Mouse (Mus musculus) T-helper 1 cell (primary cell): ENCODE data around the gene Meiob.

Experiments used
- in situ Hi-C: fragments of 300-600 bp; cut with MboI, MseI; formaldehyde crosslinking; loops from one replicate; pipeline ENCODE4 v1.15.1; 2025; ENCODE audit warnings: high pct_unique_total_duplicates

Gene Meiob

DNA sequence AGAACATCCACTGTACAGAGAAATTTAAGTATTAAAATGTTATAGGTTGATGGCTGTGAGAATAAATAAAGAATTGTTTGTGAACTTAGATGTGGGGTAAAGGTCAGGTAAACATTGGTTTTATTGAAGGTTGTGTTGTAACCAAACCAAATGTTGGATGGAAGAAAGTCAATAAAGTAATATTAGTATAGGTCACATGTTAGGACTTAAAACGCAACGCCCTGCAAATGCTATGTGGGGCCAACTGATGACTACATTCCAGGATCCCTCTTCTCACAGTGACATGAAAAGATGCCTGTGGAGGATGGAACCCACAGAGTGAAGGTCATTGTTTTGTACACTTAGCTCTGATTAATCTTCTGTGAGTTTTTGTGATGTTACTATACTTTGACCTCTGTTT is 15.4 kb downstream of the Meiob start:
- in situ Hi-C loops: no loop called here

DNA sequence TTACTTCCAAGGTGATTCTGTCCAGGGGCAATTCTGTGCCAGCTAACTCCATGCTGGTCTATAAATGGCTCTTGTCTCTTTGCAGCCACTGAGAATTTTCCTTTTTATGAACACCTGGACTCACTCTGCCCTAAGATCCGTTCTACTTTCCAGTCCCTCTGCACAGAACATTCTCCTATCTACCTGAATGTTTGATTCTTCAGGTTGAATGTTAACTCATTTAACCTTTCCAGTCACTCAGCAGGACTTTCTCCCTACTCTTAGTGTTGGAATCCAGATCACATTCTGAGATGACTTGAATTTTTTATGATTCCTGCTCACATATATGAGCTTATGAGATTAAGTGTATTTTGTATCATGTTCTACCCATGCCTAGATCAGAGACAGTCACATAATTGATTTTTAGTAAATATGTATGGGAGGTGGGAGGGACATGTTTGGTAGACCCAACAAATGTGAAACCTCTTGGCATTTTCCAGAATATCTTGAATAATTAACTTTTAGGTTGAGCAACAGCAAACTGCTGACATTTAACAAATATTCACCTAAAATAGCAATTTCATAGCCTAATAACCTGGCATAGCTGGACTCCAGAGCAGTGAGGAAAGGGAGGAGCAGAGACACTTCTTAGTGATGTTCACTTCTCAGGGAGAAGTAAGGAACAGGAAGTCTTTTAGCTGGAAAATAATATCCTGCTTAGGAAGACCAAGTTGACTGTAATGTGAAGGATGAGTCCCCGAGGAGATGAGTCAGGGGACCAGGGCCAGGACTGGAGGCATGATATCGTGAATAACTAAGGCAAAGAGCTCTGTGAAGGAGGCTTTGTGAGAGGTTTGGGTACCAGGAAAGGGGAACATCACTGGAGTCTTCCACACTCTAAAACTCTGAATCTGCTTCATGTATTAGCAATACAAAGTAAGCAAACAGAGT is 17.5 kb downstream of the Meiob start:
- in situ Hi-C loops: no loop called here

DNA sequence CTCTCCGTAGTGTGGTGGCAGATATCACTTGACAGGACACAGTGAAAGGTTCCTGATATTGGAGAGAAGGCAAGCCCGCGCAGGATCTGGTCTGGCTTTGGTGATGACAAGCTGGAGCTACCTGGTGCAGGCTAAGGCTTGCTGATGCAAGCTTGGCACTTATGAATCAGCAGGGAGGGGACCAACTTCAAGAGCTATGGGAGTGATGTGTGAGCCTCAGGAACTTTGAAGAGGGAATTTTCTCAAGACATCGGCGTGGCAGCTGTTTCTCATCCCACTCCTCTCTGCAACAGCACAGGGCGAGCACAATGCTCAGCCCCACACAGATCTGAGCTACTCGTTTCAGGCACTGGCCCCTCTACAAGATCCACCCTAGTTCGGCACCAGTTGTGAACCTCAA is 35.8 kb downstream of the Meiob start, which contains the start of gene Hagh:
TSS of gene Hagh (plus strand) at position 302 of the 400 bp plus-strand sequence.
- in situ Hi-C loops: no loop called here

DNA sequence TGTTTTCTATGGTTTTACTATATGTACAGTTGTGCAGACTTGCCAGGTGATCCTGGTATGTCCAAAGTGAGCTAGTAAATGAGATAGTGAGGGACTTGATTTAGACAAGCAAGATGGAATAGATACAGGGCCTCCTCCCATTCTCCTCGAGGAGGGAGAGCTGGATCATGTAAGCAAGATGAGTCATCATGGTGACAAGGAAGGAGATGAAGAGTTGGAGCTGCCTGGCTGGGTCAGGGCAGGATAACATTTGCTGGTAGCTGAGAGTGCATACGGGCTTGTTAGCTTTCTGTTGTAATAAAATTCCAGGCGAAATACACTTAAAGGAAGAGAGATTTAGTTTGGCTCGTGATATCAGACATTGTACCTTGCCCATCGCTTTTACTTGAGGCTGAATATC is 36.3 kb downstream of the Meiob start:
- in situ Hi-C loops: no loop called here

DNA sequence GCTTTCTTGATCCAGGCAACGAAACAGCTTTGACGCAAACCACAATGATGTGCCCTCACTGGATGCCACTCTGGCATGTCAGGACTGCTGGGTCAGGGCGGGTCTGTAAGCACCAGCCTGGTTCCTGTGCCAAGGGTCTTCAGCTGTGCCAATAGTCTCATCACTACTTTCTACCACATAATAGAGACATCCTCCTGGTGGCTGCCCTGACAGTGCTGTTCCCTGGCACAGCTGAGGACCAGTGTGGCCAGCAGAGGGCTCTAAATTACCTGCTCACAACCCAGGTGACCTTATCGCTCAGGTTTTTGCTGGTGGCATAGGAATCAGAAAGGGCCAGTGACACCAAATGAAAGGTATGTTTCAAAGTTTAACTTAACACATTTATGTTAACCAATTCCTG is 37.0 kb downstream of the Meiob start:
- in situ Hi-C loops: no loop called here

DNA sequence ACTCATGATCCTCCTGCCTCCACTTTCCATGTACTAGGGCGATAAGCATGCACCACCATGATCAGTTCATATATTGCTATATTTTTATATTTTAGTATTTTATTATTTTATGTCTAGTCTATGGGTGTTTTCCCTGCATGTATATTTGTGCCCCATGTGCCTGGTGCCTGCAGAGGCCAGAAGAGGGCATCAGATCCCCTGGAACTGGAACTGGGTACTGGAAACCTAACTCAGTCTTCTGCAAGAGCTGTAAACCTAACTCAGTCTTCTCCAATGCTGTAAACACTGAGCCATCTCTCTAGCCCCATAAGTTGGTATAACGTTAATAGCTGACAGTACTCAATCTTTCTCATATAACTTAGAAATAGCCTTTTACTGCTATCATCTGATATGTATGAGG is 38.5 kb downstream of the Meiob start:
- in situ Hi-C loops: no loop called here

DNA sequence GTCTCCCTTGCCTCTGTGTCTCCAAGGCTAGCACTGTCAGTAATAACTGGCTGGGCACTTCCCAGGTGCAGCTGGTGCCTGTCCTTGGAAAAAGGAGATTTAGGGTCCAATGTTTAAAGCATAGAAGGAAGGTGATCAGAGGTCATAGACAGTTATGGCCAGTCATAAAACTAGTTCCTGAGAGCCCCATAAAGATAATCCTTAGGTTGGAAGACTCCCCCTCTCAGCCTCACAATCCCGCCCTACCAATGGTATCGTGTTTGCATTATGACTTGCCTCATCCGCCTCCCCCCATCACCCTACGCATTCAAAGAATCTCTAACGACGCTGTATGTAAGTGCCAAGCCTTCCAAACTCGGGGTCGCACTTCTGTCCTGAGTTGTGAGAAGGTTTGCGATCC is 40.4 kb downstream of the Meiob start:
- in situ Hi-C loops: no loop called here

DNA sequence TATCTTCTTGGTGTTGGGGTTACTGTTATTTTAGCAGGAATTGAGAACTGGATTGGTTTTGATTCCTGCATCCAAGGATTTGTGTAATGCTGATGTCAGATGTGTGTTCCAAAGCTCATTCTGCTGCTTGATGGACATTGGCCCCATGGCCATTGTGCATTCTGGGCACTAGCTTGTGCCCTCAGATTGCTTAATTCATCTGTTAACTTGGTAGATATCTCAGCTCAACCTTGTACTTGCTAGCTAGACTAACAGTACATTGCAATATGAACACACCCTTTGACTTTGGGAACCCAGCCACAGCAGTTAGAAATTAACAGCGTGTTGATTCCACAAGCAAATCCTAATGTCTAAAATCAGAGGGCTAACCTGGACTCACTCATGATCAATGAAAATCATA is 43.3 kb downstream of the Meiob start:
- in situ Hi-C loops: loop anchor here (5.0 kb wide), 1 partner anchor 40 kb away; the partner anchor contains the start of genes Nubp2 and Spsb3

DNA sequence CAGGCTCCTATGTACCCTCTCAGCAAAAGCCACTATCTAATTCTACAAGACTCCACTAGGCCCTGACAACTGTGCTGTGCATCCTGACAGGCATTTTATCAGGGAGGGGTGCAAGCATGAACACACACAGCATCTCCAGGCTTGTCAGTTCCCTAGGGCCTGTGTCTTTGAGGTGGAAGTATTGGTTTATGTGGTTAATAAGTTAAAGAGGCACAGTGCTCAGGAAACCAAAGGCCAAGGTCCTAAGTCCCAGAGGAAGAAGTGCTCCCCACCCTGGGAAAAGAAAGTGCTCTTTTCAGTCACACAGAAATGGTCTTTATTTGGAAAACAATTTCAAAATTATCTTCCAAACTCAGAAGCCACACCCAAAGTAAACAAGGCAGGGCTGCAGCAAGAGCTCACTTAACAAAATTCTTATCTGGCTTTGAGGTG is 44.5 kb downstream of the Meiob start:
- in situ Hi-C loops: loop anchor here (5.0 kb wide), 1 partner anchor 39 kb away; the partner anchor contains the start of genes Nubp2 and Spsb3

DNA sequence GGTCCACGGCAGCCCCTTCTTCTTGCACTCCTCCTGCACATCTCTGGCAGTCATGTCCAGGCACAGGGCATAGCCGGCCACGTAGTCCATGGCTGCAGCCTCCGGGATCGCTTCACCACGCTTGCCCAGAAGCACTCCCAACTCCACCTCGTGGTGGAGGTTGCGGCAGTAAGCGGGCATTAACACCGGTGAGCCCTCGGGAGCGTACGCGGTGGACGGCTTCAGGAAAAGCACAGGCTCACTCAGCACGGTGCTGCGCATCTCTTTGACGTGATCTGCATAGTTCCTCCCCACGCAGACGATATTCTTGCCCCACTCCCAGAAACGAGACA is 45.6 kb downstream of the Meiob start:
- in situ Hi-C loops: loop anchor here (5.0 kb wide), 1 partner anchor 38 kb away; the partner anchor contains the start of genes Nubp2 and Spsb3

DNA sequence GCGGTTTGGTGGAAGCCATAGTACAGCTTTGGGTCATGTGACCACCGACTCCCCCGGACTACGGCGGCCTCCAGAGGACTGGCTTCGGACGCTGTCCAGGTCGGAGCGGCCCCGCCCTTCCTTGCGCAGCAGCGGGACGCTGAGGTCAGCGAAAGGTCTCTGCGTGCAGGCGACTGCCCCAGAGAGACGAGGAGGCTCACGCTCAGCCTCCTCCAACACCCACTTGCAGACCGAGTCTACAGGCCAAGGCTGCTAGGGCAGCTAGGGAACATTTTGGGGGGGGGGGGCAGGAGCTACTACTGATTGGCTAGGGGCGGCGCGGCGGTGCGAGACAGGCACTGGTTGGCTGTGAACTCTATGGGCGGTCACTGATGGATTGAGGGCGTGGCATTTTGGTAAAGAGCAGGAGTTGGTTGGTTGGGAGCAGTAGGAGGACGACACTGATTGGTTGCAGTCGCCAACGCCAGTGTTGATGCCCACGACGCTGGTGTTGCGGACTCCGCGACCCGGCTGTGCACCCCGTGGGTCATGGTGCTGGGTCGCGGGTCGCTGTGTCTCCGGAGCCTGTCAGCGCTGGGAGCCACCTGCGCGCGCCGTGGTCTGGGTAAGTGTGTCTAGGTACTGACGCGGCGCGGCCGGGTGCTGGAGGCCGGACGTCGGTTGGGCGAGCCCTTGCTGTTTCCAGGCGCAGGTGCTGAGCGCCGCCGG is 46.1 kb downstream of the Meiob start, which contains the start of gene Fahd1:
TSS of gene Fahd1 (minus strand) at position 300 of the 708 bp plus-strand sequence.
- in situ Hi-C loops: no loop called here

DNA sequence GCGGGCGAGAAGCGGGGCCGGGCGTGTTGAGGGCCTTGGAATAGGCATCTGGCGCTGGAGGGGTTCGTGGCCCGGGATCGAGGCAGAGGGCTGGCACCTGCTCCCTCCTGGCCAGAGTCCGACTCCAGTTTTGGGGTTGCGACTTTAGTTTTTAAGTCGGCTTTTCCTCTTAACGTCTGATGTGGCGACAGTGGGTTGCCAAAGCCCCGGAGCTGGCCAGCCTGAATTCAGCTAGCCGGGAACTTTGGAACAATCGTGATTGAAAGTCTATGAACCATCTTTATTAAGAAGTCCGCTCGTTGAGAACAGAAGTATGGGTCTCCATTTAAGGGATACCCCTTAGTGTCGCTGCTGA is 46.7 kb downstream of the Meiob start:
- in situ Hi-C loops: no loop called here

DNA sequence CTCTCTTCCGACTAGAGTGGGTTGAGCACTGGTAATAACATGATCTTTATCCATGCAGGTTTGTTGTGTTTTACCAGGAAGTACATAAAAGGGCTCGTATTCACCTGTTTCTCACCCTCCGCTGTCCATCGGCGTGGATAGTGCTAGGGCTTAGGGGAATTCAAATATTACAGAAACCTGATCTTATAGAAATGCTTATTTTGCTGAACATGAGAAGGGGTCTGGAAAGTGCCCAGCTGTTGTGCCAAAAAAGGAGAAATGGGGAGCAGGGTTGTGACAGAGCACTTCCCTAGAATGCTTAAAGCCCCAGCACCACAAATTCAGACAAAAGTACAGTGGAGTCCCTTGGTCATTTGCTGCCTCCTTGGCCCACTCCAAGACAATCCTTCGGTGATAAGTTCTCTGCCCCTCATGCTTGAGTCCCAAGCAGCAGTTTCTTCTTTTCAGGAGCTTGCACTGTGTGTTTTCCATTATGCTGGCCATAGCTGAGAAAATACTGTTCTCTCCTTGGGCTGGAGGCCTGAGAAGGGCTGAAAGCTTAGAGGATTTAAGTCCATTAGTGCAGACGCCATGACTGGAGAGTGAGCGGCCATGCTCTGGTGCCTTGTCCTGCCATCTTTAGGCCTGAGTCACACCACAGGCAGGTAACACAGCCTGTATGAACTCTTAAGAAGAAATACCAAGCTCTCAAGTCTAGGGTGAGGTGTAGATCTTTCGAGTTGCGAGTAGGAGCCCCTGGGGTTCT is 47.5 kb downstream of the Meiob start:
- in situ Hi-C loops: no loop called here

DNA sequence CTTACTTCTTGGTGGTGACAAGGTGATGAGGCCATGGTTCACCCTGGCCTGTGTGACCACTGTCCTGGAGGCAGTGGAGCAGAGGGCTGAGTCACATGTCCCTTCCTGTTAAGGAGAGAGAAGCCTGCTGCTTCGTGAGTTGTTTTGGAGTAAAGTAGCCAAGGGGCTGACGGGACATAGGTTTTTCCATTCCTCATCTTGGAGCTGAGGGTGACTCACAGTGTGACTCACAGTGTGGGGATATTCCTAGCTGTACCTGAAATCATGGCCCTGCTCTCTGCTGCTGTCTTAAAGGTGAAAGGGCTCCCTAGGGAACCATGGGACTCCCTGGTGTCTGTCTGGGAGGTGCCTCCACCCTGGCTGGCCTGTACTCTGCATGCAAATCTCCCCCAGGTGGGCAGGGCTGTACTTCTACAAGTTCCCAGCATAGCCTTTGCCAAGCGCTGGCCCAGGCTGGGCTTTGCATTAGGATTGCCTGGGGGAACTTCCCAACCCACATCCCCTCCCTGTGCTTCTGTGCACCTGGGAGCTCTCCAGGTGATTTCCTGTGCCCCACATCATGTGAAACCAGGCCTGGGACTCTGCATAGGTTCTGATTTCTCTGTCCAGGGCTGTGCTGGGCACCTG is 51.9 kb downstream of the Meiob start:
- in situ Hi-C loops: no loop called here

DNA sequence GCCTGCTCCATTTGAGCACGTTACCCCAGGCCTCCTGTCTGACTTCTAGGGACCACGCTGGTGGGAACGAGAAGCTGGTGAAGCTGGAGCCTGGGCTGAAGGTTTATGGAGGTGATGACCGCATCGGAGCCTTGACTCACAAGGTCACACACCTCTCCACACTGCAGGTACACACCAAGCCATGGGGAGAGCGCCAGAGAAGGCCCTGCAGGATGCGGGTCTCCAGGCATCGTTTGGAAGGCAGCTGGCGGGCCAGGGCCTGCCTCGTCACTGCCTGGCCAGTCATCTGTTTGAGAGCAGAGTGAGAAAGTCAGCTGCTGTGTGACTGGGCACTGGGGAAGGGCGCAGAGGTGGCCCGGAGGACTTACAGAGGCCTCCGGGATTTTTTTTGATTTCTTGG is 52.5 kb downstream of the Meiob start:
- in situ Hi-C loops: no loop called here

DNA sequence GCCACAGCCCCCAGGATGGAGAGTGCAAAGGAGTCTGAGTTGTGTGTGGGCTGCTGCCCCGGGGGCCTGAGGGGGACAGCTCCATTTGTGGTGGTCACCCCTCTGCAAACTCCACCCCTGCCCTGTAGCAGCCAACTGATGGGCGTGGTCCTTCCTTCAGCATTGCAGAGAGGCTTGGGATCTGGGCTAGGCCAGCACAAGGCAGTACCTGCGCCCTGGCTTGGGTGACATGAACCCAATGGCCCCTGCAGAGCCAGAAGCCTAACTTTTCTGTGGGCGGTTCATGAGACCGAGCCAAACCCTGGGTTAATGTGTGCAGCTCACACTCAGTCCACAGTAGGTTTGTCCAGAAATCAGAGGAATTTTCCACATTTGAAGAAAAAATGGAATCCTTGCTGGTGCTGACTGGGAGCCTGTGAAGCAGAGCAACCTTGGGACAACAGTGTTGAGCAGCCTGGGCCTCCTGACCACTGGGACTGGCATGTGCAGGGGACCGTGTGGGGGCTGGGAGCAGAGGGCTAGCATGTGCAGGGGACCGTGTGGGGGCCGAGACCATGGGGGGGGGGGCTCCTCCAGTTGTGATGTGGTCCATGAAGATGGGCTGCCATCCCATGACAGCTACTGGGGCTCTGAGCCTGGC is 53.9 kb downstream of the Meiob start:
- in situ Hi-C loops: no loop called here

DNA sequence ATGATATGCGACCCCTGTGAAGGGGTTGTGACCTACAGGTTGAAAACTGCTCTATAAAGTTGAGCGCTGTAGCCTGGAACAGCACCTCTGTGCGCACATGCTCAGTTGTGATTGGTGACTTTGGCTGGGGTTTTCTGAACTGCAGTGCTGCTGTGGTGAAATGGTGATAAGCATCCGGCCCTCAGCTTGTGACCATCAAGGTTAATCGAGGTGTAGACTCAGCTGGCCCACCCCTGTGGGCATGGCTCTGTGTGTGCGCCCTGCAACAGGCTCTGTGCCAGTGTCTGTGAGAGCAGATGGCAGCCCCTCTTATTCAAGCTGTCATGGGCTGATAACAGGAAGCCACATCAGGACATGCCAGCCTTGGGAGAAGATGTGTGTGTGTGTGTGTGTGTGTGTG is 54.9 kb downstream of the Meiob start:
- in situ Hi-C loops: no loop called here

DNA sequence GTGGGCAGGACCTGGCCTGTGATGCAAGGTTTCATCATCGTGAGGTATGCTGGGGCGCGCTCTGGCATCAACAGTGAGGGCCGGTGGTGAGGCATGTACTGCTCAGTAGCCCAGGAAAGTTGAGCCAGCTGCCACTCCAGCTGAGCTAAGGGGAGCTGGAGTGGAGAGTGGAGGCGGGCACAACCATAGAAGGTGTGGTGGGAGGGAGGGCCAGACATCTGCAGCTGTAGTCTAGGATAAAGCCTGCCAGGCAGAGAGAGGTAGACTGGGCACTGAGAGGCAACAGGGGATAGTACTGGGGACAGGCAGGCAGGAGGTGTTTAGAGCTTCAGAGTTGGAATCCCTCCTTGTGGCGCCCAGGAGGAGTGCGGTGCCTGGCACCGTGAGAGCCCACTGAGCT is 56.0 kb downstream of the Meiob start:
- in situ Hi-C loops: no loop called here

DNA sequence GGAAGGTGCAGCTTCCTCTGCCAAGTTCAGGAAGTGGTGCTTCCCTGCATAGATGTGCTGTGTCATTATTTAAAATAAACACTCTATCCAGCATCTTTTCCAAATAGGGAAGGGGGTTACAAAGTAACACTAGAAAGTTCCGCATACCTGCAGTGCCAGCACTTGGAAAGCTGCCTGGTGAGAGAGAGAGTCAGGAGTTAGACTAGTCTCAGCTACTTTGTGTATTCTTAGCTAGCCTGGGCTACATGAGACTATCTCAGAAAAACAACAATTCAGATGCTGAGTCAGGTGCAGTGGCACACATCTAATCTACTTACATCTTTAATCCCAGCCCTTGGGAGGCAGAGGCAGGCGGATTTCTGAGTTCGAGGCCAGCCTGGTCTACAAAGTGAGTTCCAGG is 57.7 kb downstream of the Meiob start:
- in situ Hi-C loops: no loop called here

DNA sequence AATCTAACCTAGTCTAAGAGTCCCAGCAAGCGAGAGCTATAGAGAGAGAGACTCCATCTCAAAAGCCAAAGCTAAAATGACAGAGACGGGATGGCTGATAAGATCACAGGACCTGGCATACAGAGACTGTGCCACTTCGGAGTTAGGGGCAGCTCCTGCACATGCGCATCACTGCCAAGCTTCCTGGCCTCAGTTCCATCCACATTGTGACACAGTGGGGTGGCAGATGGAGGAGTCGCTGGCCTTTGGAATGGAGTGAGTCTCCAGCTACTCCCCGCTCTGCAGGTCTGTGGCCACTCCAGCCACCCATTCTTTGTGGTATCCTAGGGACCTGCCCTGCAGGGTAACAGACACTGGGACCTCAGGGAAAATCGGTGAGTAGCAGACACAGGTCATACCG is 61.7 kb downstream of the Meiob start, which contains the start of gene Igfals:
TSS of gene Igfals (plus strand) at position 222 of the 400 bp plus-strand sequence.
- in situ Hi-C loops: no loop called here

DNA sequence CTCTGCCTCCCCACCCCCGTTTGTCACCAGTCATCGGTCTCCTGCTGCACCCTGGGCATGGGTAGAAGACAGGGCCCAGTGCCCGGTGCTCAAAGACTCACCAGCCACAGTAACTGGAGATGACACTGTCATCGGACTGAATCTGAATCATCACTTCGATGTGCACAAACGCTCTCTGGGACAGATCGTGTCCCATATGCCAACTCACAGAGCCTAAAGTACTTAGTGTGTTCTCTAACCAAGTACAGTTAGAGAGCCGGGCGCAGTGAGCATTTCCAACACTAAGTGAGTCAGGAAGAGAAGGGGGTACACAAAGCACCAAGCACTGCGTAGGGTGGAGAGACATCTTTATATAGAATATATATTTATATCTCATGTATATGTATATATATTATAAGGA is 63.8 kb downstream of the Meiob start:
- in situ Hi-C loops: no loop called here
